Mouse (Mus musculus): ENCODE data around the gene Gclm.
A peak's percentile ranks its signal among the peaks of the same experiment; 100 is the strongest.

Gclm gene

GRCm38 (mm10) chr3:122293223-122293953, 48.0 kb downstream of the Gclm start:
- DNase-seq, result no peak

- DNase-seq, result peak; percentile 73 to 82
These were observed 48.8 kb downstream of the Gclm start, which contains the start of gene Bcar3 for GRCm38 (mm10) chr3:122293954-122294850. Gene Bcar3, plus strand, starts transcription at chr3:122294136.

- DNase-seq, result peak in 1 of 2 experiments; percentile 47
These were observed 50.2 kb downstream of the Gclm start for GRCm38 (mm10) chr3:122295511-122295910.

GRCm38 (mm10) chr3:122296979-122297378, 51.6 kb downstream of the Gclm start:
- DNase-seq, result no peak

- DNase-seq, result no peak
These were observed 55.9 kb downstream of the Gclm start for GRCm38 (mm10) chr3:122300983-122301919.

GRCm38 (mm10) chr3:122304560-122304959, 59.2 kb downstream of the Gclm start:
- DNase-seq, result no peak

GRCm38 (mm10) chr3:122307894-122308671, 62.7 kb downstream of the Gclm start:
- DNase-seq, result no peak

- no peak for DNase-seq
These were observed 63.6 kb downstream of the Gclm start for GRCm38 (mm10) chr3:122308981-122309380.

- DNase-seq, result peak; percentile 60 to 85
These were observed 66.7 kb downstream of the Gclm start for GRCm38 (mm10) chr3:122312078-122312477.

- DNase-seq, result no peak
These were observed 67.7 kb downstream of the Gclm start for GRCm38 (mm10) chr3:122312936-122313629.

GRCm38 (mm10) chr3:122313936-122314335, 68.6 kb downstream of the Gclm start:
- DNase-seq, result no peak

- no peak for DNase-seq
These were observed 71.3 kb downstream of the Gclm start for GRCm38 (mm10) chr3:122316621-122317020.

- no peak for DNase-seq
These were observed 72.0 kb downstream of the Gclm start for GRCm38 (mm10) chr3:122317339-122317738.

Measured in spleen, adult 18-20 months (tissue).